Mouse (Mus musculus): ENCODE measurements around the gene Arid1b.

The Arid1b gene

DNA sequence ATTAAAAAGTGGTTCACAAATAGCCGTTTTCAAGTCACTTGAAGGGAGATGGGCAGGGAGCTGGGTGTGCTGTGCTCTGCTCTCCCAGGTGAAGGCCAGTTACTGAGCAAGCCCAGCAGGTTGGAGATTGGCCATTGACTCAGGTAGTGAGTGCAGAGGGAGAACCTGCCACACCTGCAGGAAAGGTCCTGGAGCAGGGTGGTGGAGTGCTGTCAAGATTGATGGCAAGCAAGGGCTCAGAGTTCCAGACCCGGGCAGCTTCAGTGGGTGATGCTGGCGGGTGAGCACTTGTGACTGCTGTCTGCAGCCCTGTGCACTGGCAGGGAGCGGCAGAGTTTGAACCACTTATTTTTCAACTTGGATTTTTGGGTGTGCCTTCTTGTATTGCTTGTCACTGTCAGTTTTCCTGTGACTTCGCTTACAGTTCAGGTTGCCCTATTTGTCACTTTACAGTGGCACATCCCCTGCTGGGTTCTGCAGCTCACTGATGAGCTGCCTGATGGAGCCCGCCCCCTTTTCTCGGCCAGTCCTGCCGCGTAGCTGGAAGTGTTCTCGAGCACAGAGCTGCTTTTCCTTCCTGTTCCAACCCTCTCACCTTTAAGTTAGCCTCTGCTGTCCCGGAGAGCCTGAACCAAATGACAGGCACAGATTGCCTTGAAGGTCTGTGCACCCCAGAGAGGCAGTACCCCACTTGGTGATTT, 27.3 kb downstream of the Arid1b start:
- DNase-seq (ENCODE audit: low read depth) = no peak

DNA sequence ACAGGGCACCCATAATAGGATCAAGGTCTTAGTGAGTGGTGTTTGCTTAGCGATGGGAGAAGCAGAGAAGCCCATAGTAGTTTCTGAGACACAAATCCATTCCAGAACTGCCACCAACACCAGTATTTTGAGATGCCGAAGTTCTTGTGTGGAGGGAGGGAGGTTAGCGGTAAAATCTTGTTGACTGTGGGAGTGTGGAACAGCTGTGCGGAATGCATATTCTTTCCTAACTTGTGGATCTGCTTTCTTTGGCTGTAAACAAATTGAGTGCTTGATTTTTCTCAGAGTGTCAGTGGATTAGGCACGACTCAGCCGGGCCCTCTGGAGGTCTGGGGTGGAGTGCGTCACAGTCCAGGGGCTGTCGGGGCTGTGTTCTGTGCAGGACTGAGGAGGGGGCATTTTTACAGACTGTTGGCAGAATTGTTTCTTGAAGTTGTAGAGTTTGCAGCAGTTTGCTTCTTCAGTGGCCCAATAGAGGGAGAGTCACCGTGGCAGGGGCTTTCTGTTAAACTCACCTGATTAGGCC, 27.9 kb downstream of the Arid1b start:
- no peak for DNase-seq (ENCODE audit: low read depth)

DNA sequence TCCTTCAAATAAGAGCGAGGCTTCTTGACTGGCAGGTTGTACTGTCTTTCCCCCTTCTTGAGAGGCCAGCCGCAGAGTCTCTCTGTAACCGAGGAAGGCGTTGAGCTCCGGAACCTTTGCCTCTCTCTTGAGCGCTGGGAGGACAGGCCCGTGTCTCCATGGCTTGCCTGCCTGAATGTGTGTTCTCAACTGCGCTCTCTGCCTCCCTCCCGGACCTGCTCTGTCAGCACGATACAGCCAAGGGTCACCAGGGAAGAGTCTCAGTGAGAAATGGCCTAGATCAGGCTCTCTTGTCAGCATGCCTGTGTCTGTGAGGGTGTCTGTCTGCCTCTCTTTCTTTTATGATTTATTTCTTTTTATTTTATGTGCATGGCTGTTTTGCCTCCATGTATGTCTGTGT, 29.6 kb downstream of the Arid1b start:
- no peak for DNase-seq (ENCODE audit: low read depth)

- DNase-seq (ENCODE audit: low read depth) = no peak
Observed at GRCm38 (mm10) chr17:5025400-5025799, 31.3 kb downstream of the Arid1b start.

GRCm38 (mm10) chr17:5026578-5026977, 32.4 kb downstream of the Arid1b start:
- no peak for DNase-seq (ENCODE audit: low read depth)

DNA sequence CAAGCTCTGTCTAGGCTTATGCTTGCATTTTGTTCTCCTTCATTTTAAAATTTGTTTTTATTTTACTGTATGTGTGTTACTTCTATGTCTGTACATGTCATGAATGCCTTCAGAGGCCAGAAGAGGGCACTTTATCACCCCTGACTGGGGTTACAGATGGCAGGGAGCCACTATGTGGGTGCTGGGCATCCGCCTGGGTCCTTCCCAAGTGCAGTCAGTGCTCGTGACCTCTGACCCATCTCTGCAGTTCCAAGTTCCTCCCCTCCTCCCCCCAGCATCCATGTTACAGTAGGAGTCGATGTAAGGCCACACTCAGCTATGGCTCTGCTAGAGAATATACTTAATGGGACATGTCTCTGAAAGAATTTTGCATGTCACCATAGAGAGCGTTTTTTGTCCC, 35.0 kb downstream of the Arid1b start:
- DNase-seq (ENCODE audit: low read depth) = no peak

- DNase-seq (ENCODE audit: low read depth) = no peak
Observed at GRCm38 (mm10) chr17:5030290-5030689, 36.2 kb downstream of the Arid1b start.

- no peak for DNase-seq (ENCODE audit: low read depth)
Observed at GRCm38 (mm10) chr17:5033346-5033745, 39.2 kb downstream of the Arid1b start.

DNA sequence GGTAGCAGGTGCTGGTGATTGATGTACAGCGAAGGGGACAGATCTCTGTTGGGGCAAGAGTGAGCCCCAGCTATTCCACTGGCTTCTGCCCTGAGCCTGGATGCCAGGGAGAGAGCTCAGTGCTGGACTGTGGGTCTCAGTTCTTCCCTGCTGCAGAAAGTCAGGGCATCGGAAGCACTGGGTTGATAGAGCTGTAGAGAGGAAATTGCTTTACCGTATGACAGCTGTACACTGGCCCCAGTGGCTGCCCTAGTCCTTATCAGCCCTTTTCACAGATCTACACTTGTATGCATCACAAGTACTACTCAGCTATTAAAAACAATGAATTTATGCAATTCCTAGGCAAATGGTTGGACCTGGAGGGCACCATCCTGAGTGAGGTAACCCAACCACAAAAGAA, 40.1 kb downstream of the Arid1b start:
- DNase-seq (ENCODE audit: low read depth) = no peak

- no peak for DNase-seq (ENCODE audit: low read depth)
Observed at GRCm38 (mm10) chr17:5036200-5036835, 42.2 kb downstream of the Arid1b start.

GRCm38 (mm10) chr17:5037199-5037598, 43.1 kb downstream of the Arid1b start:
- DNase-seq (ENCODE audit: low read depth) = no peak

GRCm38 (mm10) chr17:5039826-5040225, 45.7 kb downstream of the Arid1b start:
- peak; percentile 20 for DNase-seq (ENCODE audit: low read depth)

- DNase-seq (ENCODE audit: low read depth) = no peak
Observed at GRCm38 (mm10) chr17:5043871-5044270, 49.7 kb downstream of the Arid1b start.

GRCm38 (mm10) chr17:5045613-5046012, 51.5 kb downstream of the Arid1b start:
- no peak for DNase-seq (ENCODE audit: low read depth)

DNA sequence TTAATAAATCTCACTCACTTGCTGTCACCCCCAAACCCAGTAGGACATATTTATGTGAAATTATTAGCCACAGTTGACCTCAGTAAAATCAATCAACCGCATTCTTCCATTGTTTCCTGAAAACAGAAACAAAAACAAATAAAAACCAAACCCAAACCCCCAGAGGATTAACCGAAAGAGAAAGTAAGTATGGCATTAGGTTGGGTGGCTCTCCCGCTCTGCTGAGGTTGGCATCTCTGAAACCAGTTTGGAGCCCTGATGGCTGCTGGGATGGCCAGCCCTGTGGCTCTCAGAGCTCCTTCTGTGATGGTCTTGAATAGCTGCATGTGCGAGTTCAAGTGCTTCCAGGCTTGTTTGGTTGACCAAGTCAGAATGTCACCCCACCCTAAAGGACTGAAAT, 53.2 kb downstream of the Arid1b start:
- no peak for DNase-seq (ENCODE audit: low read depth)

DNA sequence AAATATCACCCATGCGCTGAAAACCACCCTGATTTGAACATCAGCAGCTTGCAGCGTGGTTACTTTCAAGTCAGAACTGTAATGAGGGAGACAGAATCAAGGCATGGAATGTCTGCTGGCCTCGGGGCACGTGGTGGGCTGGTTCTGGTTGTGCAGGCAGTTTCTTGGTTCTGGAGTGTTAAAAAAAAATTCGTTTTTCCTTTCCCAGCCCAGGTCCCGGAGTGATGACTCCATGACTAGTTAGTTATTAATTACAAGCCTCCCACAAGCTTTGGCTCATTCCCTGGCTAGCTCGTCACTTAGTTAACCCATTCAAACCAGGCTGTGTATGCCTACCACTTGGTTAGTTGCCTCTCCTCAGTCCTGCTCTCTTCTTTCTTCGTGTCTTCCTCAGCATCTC, 56.1 kb downstream of the Arid1b start:
- DNase-seq (ENCODE audit: low read depth) = no peak

GRCm38 (mm10) chr17:5050970-5051530, 56.9 kb downstream of the Arid1b start:
- DNase-seq (ENCODE audit: low read depth) = no peak

- no peak for DNase-seq (ENCODE audit: low read depth)
Observed at GRCm38 (mm10) chr17:5052091-5052799, 58.1 kb downstream of the Arid1b start.

- DNase-seq (ENCODE audit: low read depth) = no peak
Observed at GRCm38 (mm10) chr17:5052800-5053179, 58.7 kb downstream of the Arid1b start.

DNA sequence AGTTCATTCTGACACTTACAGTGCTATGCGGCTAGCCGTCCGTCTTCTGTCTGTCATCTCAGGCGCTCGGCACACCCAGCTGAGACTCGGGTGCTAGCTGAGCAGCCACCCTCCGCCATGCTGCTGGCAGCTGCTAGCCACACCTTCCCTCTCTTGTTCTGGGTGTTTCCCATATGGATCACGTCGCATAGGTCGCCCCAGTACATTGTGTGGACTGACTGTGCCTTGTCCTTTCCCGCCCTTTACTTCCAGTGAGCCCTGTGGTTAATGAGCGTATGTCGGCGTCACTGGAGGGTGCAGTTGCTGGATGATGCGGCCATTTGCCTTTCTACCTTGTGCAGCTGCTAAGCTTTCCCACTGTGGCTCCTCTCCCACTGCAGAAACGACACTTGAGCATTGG, 59.1 kb downstream of the Arid1b start:
- no peak for DNase-seq (ENCODE audit: low read depth)

DNA sequence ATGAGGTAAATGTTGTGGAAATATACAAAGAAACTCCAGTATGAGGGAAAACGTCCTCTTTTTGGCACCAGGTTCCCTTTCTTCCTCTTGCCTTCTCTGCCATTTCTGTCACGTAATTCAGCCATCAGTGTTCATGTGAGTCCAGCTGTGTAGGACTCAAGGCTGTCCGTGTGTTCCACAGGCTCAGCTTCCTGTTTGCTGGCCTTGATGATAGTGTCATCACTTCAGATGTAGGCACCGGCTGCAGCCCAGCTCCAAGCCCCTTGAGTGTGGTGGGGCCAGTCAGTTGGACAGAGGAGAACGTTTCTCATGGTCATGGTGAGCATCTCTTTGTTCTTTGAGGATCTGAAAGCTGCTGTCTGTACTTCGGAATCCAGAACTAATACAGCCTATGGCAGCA, 61.3 kb downstream of the Arid1b start:
- no peak for DNase-seq (ENCODE audit: low read depth)

DNA sequence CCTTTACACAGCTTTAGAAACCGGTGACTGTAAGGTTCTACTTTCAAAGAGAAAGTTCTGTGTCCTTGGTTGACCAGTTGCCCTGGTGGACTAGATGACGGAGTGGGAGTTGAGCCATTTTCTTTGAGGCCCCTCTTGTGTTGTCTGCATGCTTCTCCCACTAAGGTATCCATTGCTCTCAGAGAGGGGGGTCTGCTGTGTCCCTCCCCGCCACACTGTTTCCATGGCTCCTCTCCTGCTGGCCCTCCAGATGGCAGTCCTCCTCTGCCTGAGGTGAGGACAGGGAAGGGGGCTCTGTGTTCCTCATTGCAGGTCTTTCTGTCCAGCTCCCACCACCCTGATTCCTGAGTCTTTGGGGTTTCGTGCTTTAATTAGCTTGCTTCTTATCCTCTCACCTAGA, 62.5 kb downstream of the Arid1b start:
- no peak for DNase-seq (ENCODE audit: low read depth)

DNA sequence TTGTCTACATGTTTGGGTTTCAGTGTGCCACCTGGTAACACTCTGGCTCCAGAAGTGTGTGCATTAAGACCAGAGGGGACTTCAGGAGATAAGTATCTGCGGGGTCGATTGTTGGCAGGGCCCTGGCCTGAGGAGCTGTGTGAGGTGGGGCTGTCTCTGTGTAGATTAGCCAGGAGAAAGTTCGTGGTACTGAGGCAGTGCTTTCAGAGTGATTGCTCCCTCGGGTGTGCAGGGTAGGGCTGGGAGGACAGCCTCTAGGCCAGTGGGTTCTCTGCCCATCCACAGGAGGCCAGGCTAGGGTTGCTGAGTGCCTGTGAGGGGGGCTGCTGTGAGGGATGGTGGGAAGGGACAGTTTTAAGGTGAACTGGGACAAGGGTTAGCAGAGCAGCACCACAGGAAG, 63.2 kb downstream of the Arid1b start:
- DNase-seq (ENCODE audit: low read depth) = no peak
